Mouse (Mus musculus) 3T3-L1 (cell line): Measurements from ENCODE around the gene Ace.
"Not testable (repeated sequence)": the region's sequence is repeated elsewhere in the genome, so short reads cannot be mapped to it uniquely, and the experiment has no call there.

ENCODE experiments used
- DNase-seq: peaks from one replicate; pipeline ENCODE4 v3.0.0-alpha.2; 2015; ENCODE audit warnings: low read depth, low spot score

The Ace gene

DNA sequence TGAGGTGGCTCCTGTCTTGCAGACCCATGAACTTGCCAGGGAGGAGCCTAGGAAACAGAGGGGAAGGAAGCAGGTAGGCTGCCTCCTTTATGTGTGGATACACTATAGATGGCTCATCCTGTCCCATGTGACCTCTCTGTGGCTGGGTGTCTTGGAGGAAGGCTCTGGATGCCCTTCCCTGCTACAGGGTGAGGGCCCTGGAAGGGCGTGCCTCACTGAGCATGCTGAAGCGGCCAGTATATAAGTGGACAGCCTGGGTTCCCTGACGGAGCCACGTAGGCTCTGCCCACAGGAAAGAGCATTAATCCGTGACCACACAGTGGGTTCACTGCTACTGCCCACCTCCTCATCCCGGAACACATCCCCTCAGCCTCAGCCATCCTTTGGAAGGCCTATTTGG lies 21.7 kb downstream of the Ace start:
- no peak for DNase-seq

DNA sequence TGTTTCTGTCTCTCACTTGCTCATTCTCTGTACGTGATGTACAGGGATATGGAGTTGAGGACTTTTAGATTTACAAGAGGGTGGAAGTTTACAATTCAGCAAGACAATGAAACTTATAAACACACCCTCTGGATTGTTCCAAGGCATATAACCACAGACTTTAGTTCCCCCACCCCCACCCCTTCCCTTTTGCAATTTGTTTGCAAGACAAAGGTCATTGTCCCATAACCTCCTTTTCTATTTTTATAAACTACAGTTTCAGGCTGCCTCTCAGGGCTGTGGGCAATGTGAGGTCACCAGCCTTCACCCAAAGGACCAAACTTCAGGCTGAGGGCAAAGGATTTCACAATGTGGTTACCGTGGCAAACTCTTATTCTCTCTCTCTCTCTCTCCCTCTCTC lies 22.5 kb downstream of the Ace start:
- no peak for DNase-seq

DNA sequence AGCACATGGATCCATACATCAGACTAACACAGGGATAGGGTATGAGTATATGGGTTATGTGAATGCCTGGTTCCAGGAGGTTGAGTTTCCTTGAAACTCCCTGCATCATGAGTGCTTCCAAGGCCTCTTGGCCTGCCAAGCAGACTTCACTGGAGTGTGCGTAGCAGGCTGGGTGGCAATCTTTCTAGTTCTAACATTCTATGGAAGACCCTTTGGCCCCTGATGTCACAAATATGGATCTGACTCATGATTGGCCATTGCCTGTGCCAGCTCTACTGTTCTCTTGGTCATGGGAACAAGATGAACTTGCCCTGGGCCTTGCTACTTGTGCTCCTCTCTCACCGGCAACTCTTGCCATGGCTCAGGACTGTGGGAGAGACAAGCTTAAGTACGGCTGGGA lies 26.6 kb downstream of the Ace start, which contains the start of gene Ace3:
Ace3 (plus strand) TSS at position 301 of the 400 bp plus-strand sequence.
- no peak for DNase-seq

DNA sequence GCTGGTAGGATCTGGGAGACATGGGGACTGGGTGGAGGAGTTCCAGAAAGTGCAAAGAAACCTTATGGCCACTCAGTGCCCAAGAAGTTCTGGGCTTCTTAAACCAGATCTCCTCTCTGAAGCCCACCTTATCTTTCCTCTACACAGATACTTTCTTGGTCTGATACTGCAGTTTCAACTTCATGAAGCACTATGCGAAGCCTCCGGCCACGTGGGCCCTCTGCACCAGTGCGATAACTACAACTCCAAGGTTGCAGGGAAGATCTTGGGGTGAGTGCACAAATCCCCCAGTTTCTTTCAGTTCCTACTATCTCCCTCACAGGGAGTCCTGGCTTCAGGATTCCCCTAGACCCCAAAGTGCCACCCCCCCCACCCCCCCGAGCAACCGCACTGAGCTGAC lies 32.3 kb downstream of the Ace start:
- DNase-seq = no peak

DNA sequence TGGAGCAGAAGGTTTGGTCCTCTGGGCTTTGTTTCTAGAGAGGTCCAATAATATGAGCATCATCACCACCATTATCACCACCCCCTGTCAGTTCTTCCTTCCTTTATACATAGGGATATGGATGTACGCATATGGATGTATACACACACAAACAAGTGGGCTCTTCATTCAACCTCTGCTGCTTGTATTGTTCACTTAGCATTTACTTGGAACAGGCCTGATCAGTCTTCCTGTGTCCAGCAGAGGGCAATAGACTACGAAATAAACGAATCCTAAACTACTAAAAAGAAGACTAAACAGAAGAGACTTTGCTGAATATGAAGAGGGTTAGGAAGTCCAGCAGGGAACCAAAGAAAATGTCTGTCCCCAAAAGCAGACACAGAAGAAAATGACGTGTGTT lies 34.0 kb downstream of the Ace start:
- peak; percentile 72 for DNase-seq

DNA sequence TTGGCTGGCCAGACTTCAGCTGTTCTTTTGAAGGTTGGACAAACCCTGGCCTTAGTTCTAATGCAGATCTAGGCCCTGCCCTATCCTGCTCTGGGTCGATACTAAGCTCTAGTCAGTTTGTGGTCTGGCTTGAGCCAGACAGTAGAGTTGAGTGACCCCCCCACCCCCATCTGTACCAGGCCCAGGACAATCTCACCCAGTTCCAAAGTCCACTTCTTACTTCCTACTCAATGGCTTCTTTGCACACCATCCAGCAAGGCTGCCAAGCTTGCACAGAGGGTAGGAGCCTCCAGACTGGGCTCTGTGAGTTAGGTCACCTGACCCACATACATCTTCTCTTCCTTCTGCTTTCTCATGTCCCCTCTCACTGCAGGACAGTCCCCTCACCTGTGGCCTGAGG lies 36.8 kb downstream of the Ace start:
- no peak for DNase-seq

DNA sequence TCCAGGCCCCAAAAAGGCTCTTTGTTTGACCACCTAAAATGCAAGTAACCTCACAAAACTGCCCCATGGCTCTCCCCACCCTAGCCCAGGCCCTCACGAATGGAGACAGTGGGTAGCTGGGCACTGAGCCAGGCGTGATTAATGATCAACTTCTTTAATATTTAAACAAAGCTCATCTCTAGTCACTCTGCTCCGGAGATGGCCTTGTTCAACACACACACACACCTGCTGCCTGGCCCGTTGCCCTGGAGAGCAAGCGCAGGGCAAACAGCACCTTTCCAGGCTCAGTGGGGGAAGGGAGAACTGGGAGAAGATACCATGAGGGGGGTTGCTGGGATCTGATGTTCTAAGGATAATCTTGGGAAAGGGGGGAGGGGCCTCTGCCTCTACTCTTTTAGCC lies 38.2 kb downstream of the Ace start:
- DNase-seq = no peak

DNA sequence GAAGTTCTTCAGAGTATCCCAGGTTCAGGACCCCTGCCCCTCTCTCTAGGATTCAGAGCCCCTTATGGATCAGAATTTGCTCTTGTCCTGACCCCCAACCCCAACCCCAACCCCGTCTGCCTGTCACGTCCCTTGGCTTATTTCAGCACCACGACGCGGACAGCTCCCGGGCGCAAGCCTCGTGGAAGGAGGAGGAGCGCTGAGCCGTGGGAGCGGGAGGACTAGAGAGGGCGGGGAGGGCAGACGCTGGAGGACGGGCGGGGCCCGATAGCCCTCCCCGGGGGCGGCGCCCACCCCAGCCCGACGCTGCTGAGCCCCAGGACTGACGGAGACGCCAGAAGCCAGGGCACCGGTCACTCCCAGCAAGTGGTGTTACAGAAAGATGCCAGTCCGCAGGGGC lies 40.1 kb downstream of the Ace start, which contains the start of gene Kcnh6:
Kcnh6 (plus strand) TSS at position 304 of the 400 bp plus-strand sequence.
- peak; percentile 71 for DNase-seq

DNA sequence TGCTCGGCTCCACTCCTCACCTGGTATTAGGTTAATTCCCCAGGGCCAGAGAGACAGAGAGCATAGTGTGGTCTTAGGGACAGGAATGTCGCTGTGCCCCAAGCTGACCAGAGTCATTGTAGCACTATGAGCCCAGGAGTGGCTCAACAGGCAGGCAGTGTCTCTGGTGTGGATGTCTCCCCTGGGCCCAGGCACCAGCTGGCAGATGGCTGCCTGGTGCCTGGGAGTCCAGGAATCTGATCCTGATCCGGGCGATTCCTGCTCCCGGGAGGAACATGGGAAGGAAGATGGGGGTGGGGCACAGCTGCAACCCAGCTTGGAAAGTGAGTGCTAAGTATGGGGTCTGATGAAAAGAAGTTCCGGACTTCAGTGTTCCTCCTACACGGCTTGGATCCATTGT lies 45.0 kb downstream of the Ace start:
- DNase-seq = no peak

DNA sequence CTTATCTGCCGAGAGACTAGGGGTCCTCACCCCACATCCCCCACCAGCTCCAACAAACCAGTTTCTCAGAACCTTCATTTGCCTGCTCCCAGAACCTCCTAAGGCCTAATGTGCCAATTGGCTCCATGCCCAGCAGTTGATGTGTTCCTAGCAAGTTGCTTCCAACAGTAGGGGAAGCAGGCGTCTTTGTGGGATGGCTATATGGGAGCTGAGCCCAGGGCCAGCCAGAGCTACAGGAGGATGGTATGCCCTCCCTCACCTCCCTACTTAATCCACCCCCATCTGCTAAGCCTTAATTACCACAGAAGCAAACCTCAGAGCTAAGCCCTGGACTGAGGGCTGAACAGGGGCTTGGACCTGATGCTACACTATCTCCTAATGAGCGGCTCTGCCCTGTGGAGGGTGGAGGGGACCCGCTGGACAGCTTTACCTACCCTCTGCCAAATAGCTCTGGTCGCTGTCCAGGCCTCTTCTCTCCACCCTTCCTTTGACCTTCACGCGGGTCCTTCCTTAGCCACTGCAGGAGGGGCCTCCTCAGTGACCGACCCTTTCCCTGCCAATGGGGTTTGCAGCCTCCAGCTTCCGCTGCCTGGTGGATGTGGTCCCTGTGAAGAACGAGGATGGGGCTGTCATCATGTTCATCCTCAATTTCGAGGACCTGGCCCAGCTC lies 45.9 kb downstream of the Ace start:
- DNase-seq = peak; percentile 47

DNA sequence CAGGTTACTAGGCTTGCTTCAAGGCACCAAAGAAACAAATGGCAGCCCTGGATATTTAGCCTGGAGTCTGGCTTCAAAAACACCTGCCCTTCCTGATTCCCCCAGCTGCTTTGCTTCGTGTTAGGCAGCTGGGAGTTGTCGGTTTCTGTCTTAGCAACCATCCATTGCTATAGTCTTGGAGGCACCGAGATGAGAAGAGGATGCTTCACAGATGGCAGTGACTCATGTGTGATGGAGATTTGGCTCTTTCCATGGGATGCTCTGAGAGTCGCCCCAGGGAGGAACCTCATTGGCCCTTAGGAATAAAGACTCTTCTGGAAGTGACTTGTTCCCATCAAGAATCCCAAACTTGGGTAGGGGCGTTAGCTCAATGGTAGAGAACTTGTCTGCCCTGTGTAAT lies 48.7 kb downstream of the Ace start:
- DNase-seq = no peak

DNA sequence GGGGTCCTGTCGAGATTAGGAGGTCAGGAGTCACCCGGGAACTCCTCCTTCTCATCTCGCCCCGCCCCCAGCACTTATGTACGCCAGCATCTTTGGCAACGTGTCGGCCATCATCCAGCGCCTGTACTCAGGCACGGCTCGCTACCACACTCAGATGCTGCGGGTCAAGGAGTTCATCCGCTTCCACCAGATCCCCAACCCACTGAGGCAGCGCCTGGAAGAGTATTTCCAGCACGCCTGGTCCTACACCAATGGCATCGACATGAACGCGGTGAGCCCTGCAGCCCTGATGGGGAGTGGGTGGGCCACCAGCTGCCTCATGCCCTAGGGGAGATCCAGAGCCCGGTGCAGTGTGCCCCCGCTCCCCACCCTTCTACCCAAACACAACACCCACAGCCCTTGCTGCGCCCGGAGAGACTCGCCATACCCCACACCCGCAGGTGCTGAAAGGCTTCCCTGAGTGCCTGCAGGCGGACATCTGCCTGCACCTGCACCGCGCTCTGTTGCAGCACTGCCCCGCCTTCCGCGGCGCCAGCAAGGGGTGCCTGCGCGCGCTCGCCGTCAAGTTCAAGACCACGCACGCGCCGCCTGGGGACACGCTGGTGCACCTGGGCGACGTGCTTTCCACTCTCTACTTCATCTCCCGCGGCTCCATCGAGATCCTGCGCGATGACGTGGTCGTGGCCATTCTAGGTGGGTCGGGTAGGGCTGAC lies 52.5 kb downstream of the Ace start:
- DNase-seq = no peak

DNA sequence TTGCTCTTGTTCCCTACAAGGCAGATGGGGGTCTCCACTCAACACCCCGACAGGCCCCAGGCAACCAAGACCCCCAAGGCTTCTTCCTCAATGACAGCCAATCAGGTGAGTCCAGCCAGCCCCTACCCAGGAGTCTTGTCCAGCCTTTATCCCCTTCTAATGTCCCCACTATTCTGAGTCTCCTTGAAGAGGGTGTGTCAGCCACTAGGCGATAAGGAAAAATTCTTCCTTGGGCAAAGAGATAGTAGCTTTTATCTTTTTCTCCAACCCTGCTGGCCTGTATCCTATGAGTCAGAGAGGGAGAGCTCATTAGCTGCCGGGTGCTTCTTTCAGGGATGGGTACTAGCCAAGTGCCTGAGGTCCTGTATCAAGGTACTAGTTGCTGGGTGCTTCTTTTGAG lies 58.0 kb downstream of the Ace start:
- no peak for DNase-seq

DNA sequence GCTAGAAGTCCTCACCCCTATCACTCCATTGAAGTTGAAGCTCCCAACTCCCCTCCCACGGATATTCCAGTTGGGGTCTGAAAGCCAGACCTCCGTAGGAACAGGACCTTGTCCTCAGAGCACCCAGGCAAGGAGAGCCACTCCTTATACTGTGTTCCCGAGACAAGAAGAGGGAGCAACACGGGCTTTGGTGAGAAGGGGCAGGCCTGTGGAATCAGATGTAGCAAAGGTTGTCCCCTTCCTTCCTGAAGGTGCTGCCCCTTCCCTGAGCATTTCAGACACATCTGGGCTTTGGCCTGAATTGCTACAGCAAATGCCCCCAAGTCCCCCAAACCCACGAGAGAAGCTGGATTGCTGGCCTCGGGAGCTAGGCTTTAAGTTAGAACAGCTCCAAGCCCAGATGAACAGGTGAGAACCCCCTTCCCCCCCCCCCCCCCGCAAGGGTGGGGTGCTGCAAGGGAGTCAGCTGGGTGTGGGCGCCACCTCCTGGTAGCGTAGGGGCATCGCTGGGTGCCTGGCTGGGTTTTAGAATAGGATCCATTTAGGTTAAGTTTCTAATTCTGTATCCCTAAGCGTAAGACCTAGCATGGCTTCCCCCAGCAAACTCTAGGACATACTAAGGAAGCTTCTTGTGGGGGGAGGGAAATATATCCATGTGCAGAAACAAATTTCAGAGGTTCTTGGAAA lies 58.9 kb downstream of the Ace start:
- peak; percentile 67 for DNase-seq

DNA sequence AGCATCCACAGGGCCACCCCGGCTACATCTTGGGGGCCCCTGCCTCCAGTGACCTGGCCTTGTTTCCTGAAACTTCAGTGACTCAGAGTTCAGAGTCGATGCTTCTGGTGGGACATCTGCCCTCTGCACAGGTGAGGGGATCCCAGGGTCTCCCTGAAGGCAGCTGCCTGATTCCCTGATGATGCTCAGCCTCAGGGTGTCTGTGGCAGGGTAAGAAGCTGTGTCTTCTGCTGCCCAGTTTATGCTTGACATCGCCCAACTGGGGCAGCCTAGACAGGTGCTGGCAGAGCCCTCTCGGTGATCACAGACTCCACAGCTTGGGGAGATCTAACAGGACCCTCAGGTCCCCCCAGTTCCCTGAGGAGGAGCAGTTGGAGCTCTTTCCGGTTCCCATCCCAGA lies 59.9 kb downstream of the Ace start:
- DNase-seq = no peak

DNA sequence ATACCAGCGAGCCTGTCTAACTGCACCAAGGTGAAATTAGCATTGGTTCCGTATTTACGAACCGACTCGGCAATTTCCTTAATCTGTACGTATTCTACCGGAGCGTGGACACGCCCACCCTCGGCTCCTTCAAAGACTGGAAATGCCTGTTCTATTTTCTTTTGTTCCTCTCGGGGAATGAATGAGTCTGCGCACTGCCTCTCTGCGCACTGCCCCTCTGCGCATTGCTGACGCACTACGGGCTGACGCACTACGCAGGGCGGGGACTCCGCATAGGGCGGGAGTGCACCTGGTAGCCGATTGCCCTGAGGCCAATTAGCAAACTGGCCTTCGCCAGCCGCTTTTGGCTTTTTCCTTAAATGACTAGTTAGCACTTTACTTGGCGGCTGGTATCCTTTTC lies 64.3 kb downstream of the Ace start:
- DNase-seq = not testable (repeated sequence)

DNA sequence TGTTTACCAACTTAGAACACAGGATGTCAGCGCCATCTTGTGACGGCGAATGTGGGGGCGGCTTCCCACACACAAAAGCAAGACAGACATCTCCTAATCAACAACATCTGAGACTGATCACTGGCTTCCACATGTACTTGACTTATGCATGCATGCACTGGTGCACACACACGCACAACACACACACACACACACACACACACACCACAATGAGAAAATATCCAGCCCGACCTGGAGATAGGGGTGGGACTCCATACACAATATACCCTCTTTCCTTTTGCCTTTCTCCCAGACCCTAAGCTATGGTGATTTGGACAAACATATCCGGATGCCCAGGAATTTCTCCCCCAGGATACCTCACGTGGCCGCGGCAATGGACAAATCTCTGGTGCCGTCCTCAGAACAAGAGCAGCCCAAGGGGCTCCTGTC lies 65.8 kb downstream of the Ace start:
- DNase-seq = no peak

DNA sequence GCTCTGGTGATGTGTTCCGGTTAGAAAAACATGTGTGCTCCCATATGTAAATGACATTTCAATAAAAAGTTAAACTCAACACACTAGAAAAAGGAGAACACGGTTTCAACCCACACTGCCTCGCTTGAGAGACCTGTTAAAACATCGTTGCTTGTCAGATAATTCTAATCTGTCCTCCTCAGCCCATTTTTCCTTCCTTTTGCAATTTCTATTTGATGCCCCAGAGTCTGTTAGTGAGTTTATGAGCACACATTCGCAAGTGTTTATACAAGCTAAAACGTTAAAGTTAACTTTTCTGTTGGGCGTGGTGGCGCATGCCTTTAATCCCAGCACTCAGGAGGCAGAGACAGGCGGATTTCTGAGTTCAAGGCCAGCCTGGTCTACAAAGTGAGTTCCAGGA lies 67.2 kb downstream of the Ace start:
- DNase-seq = no peak

DNA sequence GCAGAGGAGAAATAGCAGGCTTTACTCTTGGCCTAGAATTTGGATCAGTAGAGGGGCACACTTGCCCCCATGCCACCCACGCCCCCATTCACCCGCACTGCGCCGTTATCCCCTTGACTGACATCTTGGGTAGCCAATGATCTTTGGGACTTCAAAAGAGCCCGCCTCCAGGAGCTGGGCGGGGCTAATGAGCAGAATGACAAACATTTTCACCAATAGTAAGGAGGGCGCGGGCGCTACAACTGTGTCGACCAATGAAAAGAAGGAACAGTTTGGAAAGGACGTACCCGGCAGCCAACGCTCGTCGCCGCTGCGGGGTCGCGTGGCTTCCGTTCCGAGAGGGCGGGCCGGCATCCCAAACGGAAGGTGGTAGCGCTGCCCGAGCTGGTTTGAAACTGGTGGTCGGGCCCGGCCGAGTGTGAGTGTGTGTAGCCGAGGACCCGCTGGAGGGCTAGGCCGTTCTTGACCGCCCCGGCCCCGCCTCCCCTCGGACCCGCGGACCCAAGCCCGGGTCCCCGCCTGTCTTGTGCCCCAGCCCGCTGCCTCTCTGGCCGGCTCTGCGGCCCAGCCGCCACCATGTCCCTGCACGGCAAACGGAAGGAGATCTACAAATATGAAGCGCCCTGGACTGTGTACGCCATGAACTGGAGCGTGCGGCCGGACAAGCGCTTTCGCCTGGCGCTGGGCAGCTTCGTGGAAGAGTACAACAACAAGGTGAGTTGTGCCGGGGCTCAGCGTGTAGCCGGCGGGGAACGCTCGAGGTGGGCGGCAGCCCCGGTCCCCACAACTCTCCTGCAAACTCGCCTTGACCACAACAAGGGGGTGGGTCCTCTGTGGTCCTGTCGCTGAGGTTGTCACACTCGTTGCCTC lies 69.0 kb downstream of the Ace start, which contains the start of gene Dcaf7:
Dcaf7 (plus strand) TSS at position 325 of the 870 bp plus-strand sequence.
- peak; percentile 99 for DNase-seq

DNA sequence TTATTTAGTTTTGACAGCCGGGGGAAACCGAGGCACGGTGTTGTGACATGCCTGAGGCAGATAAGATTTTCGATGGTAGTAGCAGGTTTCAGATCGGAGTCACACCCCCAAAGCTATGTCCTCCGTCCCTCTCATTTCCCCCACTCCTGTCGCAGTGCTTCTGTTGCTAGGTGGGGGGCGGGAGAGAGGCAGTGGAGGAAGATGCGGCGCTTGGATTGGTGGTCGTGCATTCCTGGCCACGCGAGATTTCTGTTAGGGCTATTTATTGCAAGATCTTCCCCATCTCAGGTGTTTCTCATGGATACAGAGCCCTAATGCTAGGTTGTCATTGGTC lies 69.6 kb downstream of the Ace start:
- peak; percentile 82 for DNase-seq
